Mouse (Mus musculus) thymus, adult 2 months (tissue): ENCODE measurements at regions not wholly inside any gene's neighbourhood (a gene's known extent, or its start where the extent isn't known, plus 50 kb on each side); places are given as distances from the start of the nearest gene placed in this dataset.

Source experiments
- CTCF ChIP-seq: fragments of 200-500 bp; IDR thresholded peaks from 2 replicates; pipeline ENCODE4 v1.5.1; 2012; ENCODE audit warnings: mild to moderate bottlenecking, control low read depth, low read length, moderate library complexity, borderline replicate concordance; ENCODE audit not compliant: control insufficient read depth, poor library complexity, insufficient read depth; ENCODE audit errors: extremely low read depth
- POLR2A ChIP-seq: fragments of 200-500 bp; IDR thresholded peaks from 2 replicates; pipeline ENCODE4 v1.6.1; 2012; ENCODE audit warnings: mild to moderate bottlenecking, low read length, control low read depth, moderate library complexity; ENCODE audit not compliant: control insufficient read depth, poor library complexity, insufficient read depth; ENCODE audit errors: extremely low read depth

- TF ChIP-seq CTCF, result no peak
- TF ChIP-seq POLR2A, result no peak
Observed at GRCm38 (mm10) chr6:99874029-99874428, 147.8 kb upstream of the Prok2 start.
